Mouse (Mus musculus): Measurements from ENCODE around the gene Rfx8. TPM values are rescaled to one million over a fixed set of nuclear protein-coding genes. Genes with fewer than 3 reads are reported as not detected.
A peak's percentile ranks its signal among the peaks of the same experiment; 100 is the strongest.

Rfx8 gene
- polyA plus RNA-seq, 1 experiment, result 37.8 TPM

DNA sequence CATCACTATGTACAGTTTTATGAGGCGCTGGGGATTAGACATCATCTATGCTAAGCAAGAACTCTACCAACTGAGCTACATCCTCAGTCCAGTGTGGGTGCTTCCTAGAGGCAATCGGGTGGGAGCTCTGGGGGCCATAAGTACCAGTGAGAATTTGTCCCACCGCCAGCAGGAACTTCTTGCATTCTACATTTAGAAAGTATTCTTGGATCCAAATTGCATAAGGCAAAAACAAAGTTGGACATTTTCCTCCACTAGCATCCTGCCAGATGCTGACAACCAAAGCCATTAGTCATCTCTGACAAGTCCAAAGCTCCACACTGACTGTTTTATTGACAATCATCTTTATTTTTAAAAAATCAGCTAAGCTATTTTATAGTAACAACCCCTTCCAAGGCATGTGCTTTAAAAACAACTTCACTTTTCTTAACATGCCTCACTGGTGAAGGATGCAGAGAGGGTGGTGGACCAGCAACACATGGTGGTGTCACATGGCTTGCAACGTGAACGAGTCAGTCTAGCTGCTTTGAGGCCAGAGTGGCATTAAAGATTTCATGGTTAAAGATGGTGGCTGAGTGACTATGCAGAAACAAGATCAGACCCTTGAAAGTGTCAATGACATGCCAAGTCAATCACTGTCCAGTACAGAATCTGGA lies 44.4 kb downstream of the Rfx8 start:
- H3K36me3 ChIP-seq (ENCODE audit: control insufficient read depth, insufficient read depth, low read length), result no peaks in the 10 kb centered on the region
- no peaks in the 10 kb centered on the region for H3K27me3 ChIP-seq (ENCODE audit: control insufficient read depth, insufficient read depth, low read length)
- TF ChIP-seq CTCF (IDR thresholded peaks at IDR 0.05; ENCODE audit: control insufficient read depth, insufficient read depth, insufficient replicate concordance, low read depth, low read length) (no peak), POLR2A (IDR thresholded peaks at IDR 0.05; ENCODE audit: control insufficient read depth, low read depth, low read length) (no peak)
- no peaks in the 10 kb centered on the region for H3K4me1 ChIP-seq (ENCODE audit: control insufficient read depth, insufficient read depth, low read length)
- H3K4me3 ChIP-seq (ENCODE audit: control insufficient read depth, low read depth, low read length), result no peak overlapping the region
- H3K27ac ChIP-seq (ENCODE audit: control insufficient read depth, insufficient read depth, low read depth, low read length), result no peak overlapping the region

DNA sequence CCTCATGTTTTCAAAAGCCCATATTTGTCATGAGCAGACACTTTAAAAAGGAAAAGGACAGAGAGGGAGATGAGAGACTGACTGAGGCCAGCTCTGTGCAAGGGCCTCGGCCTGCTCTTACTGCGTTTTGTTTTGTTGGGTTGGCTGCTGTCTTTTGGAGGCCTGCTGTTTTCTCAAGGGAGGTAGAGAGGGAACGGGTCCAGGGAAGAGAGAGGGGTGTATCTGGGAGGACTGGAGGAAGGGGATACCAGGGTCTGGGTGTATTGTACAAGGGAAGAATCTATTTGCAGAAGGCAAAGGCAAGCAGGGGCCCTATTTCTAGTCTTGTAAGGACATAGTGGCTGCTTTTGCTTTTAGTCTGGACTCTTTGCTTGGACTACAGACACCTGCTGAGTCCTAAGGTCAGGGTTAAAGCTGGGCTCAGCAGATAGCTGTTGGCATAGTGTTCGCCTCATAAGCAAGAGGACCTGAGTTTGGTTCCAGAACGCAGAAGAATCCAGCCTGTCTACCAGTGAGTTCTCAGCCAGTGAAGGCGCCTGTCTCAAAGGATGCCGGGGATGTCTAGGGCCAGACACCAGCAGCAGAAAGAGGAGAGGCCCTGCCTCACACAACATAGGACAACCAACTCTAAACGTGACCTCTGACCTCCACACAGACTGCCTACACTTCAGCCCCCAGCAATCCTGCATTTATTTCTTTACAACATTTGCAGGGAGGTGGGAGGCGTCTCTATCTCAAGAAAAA lies 48.3 kb downstream of the Rfx8 start:
- no peaks in the 10 kb centered on the region for H3K36me3 ChIP-seq (ENCODE audit: control insufficient read depth, insufficient read depth, low read length)
- TF ChIP-seq CTCF (IDR thresholded peaks at IDR 0.05; ENCODE audit: control insufficient read depth, insufficient read depth, insufficient replicate concordance, low read depth, low read length) (no peak), POLR2A (IDR thresholded peaks at IDR 0.05; ENCODE audit: control insufficient read depth, low read depth, low read length) (no peak)
- no peaks in the 10 kb centered on the region for H3K27me3 ChIP-seq (ENCODE audit: control insufficient read depth, insufficient read depth, low read length)
- H3K4me1 ChIP-seq (ENCODE audit: control insufficient read depth, insufficient read depth, low read length), result no peaks in the 10 kb centered on the region
- peak overlapping the region; percentile 46; the same call in 1 of the 2 replicates for H3K27ac ChIP-seq (ENCODE audit: control insufficient read depth, insufficient read depth, low read depth, low read length)
- no peak overlapping the region for H3K4me3 ChIP-seq (ENCODE audit: control insufficient read depth, low read depth, low read length)

DNA sequence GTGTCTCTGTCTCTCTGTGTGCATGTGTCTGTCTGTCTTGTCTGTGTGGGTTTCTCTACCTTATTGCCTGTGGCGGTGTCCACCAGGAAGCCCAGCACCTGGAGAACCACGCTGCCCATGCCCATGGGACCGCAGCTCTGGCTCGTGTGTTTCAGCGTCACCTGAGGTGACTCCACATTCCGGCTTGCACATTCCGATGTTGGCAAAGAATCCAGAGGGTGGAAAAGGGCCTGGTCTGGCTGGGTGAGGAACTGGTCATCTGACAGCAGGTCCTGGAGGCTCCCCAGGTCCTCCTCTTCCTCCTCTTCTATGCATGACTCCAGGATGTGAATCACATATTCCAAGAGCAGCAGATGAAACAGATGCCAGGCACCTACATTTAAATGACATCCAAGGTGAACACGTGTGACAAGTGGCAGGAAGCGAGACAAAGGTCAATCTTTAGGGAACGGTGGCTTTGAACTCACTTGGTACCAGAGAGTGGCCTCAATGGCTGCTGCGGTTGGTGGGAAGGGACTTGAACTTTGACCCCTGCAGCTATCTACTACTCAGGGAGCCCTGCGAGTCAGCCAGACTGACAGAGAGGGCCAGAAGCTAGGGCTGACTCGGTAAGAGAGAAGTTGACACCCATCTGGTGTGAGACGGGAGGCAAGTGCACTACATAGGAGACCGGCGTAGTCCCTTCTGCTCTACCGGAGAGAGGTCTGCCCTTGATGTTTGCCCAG lies 50.4 kb downstream of the Rfx8 start:
- Histone ChIP-seq H3K4me3 (ENCODE audit: control insufficient read depth, low read depth, low read length) (no peak overlapping the region), H3K4me1 (ENCODE audit: control insufficient read depth, insufficient read depth, low read length) (no peaks in the 10 kb centered on the region), H3K36me3 (ENCODE audit: control insufficient read depth, insufficient read depth, low read length) (no peaks in the 10 kb centered on the region), H3K27ac (ENCODE audit: control insufficient read depth, insufficient read depth, low read depth, low read length) (no peak overlapping the region), H3K27me3 (ENCODE audit: control insufficient read depth, insufficient read depth, low read length) (no peaks in the 10 kb centered on the region)
- TF ChIP-seq CTCF (IDR thresholded peaks at IDR 0.05; ENCODE audit: control insufficient read depth, insufficient read depth, insufficient replicate concordance, low read depth, low read length), result no peak

DNA sequence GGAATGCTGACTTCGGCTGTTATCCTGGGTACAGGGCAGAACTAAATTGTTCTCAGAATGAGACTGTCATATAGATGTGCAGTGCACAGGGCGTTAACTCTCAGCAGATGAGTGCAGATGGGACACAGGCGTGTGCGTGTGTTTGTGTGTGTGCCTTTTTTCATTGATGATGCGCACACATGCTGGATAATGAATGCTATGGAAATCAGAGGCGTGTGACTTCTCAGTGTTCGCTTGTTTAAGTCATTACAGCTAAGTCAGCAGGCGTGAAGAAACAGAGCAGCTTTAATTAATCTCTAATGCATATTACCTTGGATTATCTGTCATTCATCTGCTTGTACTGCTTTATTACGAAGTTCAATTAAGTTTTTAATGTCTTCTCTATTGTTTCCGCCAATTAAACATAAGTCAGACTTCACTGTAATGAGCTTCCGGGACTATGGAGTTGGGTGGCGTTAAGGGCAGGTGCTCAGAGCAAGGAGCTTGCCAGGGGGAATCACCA lies 54.0 kb downstream of the Rfx8 start:
- H3K4me1 ChIP-seq (ENCODE audit: control insufficient read depth, insufficient read depth, low read length), result no peaks in the 10 kb centered on the region
- H3K27ac ChIP-seq (ENCODE audit: control insufficient read depth, insufficient read depth, low read depth, low read length), result no peak overlapping the region
- H3K27me3 ChIP-seq (ENCODE audit: control insufficient read depth, insufficient read depth, low read length), result no peaks in the 10 kb centered on the region
- no peak overlapping the region for H3K4me3 ChIP-seq (ENCODE audit: control insufficient read depth, low read depth, low read length)
- TF ChIP-seq POLR2A (IDR thresholded peaks at IDR 0.05; ENCODE audit: control insufficient read depth, low read depth, low read length) (no peak), CTCF (IDR thresholded peaks at IDR 0.05; ENCODE audit: control insufficient read depth, insufficient read depth, insufficient replicate concordance, low read depth, low read length) (no peak)
- H3K36me3 ChIP-seq (ENCODE audit: control insufficient read depth, insufficient read depth, low read length), result no peaks in the 10 kb centered on the region

DNA sequence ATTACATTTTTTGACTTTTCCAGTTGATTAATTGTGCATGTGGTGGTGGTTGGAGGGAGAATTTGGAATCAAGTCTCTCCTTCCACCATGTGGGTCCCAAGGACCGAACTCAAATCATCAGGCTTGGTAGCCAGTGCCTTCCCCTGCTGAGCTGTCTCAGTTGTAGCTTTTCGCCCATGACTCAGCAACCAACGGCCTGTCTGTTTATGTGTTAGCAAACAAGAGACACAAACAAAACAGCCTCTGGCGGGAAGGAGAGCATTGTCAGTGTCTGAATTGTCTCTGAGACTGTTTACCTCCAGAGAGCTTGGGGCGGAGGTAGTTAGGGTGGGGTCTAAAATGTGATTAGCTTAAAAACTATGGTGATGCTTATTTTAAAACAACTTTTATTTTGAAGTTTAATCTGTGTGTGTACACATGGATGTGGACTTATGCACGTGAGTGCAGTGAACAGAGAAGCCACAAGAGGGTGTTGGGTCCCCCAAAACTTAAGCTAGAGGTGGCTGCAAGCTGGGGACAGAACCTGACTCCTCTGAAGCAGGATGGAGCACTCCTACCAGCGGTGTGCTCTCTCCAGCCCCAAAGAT lies 56.7 kb downstream of the Rfx8 start:
- Histone ChIP-seq H3K4me1 (ENCODE audit: control insufficient read depth, insufficient read depth, low read length) (no peaks in the 10 kb centered on the region), H3K36me3 (ENCODE audit: control insufficient read depth, insufficient read depth, low read length) (no peaks in the 10 kb centered on the region), H3K27me3 (ENCODE audit: control insufficient read depth, insufficient read depth, low read length) (no peaks in the 10 kb centered on the region), H3K27ac (ENCODE audit: control insufficient read depth, insufficient read depth, low read depth, low read length) (no peak overlapping the region), H3K4me3 (ENCODE audit: control insufficient read depth, low read depth, low read length) (no peak overlapping the region)
- TF ChIP-seq POLR2A (IDR thresholded peaks at IDR 0.05; ENCODE audit: control insufficient read depth, low read depth, low read length) (no peak), CTCF (IDR thresholded peaks at IDR 0.05; ENCODE audit: control insufficient read depth, insufficient read depth, insufficient replicate concordance, low read depth, low read length) (no peak)

DNA sequence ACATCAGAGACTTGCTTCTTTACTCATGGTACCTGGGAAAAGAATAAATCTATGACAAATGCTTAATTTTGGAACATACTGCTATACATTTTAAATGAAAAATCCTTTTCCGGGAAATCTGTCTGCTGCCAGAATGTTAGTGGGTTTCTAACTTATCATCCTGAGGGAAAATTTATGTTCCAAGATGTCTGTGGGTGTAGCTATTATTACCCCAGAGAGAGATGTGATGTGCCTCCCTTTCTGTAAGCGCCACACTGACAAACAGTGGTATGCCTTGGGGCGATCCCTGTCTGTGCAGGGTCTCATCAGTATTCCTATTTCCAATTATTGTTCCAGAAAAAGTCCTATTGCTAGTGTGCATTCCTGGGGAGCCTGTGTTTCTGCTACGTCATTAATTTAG lies 57.7 kb downstream of the Rfx8 start:
- H3K4me1 ChIP-seq (ENCODE audit: control insufficient read depth, insufficient read depth, low read length), result no peaks in the 10 kb centered on the region
- no peak overlapping the region for H3K27ac ChIP-seq (ENCODE audit: control insufficient read depth, insufficient read depth, low read depth, low read length)
- TF ChIP-seq POLR2A (IDR thresholded peaks at IDR 0.05; ENCODE audit: control insufficient read depth, low read depth, low read length) (no peak), CTCF (IDR thresholded peaks at IDR 0.05; ENCODE audit: control insufficient read depth, insufficient read depth, insufficient replicate concordance, low read depth, low read length) (no peak)
- no peak overlapping the region for H3K4me3 ChIP-seq (ENCODE audit: control insufficient read depth, low read depth, low read length)
- H3K36me3 ChIP-seq (ENCODE audit: control insufficient read depth, insufficient read depth, low read length), result no peaks in the 10 kb centered on the region
- no peaks in the 10 kb centered on the region for H3K27me3 ChIP-seq (ENCODE audit: control insufficient read depth, insufficient read depth, low read length)

Data from testis, adult 2 months (tissue).